Mouse (Mus musculus) fat pad, adult 2 months (tissue): ENCODE data around the gene Gm13288.
"Not testable (repeated sequence)": the region's sequence is repeated elsewhere in the genome, so short reads cannot be mapped to it uniquely, and the experiment has no call there.

Experiments used
- DNase-seq: peaks from one replicate; pipeline ENCODE4 v3.0.0-alpha.2; 2011; ENCODE audit warnings: low read depth, low spot score; ENCODE audit errors: extremely low read depth

Gm13288 gene

GRCm38 (mm10) chr4:88799365-88799764 lies 6.0 kb upstream of the Gm13288 start, which contains the start of gene Gm13285:
Gene Gm13285, plus strand, starts transcription at chr4:88799665.
- not testable (repeated sequence) for DNase-seq

GRCm38 (mm10) chr4:88802954-88803353 lies 2.4 kb upstream of the Gm13288 start, which contains the start of gene Gm13287:
Gene Gm13287, plus strand, starts transcription at chr4:88803254.
- DNase-seq, result not testable (repeated sequence)

- not testable (repeated sequence) for DNase-seq
Measured at GRCm38 (mm10) chr4:88805761-88806160, 430 bp downstream of the Gm13288 start.

GRCm38 (mm10) chr4:88815928-88816327 lies 10.6 kb downstream of the Gm13288 start, which contains the start of gene Ifna7:
Gene Ifna7, plus strand, starts transcription at chr4:88816228.
- DNase-seq, result no peak

GRCm38 (mm10) chr4:88819659-88820058 lies 14.3 kb downstream of the Gm13288 start, which contains the start of gene Ifna11:
Gene Ifna11, plus strand, starts transcription at chr4:88819959.
- no peak for DNase-seq

- no peak for DNase-seq
Measured at GRCm38 (mm10) chr4:88822995-88823394, 17.7 kb downstream of the Gm13288 start.

GRCm38 (mm10) chr4:88827116-88827515 lies 21.8 kb downstream of the Gm13288 start, which contains the start of gene Ifna6:
Gene Ifna6, plus strand, starts transcription at chr4:88827416.
- DNase-seq, result not testable (repeated sequence)

GRCm38 (mm10) chr4:88830523-88830922 lies 25.2 kb downstream of the Gm13288 start:
- DNase-seq, result no peak

- DNase-seq, result not testable (repeated sequence)
Measured at GRCm38 (mm10) chr4:88835225-88835624, 29.9 kb downstream of the Gm13288 start, which contains the start of gene Ifna5. Gene Ifna5, plus strand, starts transcription at chr4:88835525.

- DNase-seq, result no peak
Measured at GRCm38 (mm10) chr4:88838828-88839227, 33.5 kb downstream of the Gm13288 start.

GRCm38 (mm10) chr4:88840058-88840457 lies 34.7 kb downstream of the Gm13288 start:
- no peak for DNase-seq

GRCm38 (mm10) chr4:88841438-88841911 lies 36.1 kb downstream of the Gm13288 start, which contains the start of gene Ifna4:
Gene Ifna4, plus strand, starts transcription at chr4:88841861.
- no peak for DNase-seq

- DNase-seq, result no peak
Measured at GRCm38 (mm10) chr4:88845334-88845733, 40.0 kb downstream of the Gm13288 start.

GRCm38 (mm10) chr4:88849698-88850097 lies 44.4 kb downstream of the Gm13288 start, which contains the start of gene Ifna1:
Gene Ifna1, plus strand, starts transcription at chr4:88850087.
- DNase-seq, result no peak

- no peak for DNase-seq
Measured at GRCm38 (mm10) chr4:88851026-88851763, 45.9 kb downstream of the Gm13288 start.
